Mouse (Mus musculus) hindbrain, embryonic 11.5 days (tissue): ENCODE measurements around the gene Il13ra1. TPM values are rescaled to one million over a fixed set of nuclear protein-coding genes. Genes with fewer than 3 reads are reported as not detected.

Source experiments
- ATAC-seq: fragments of 200-750 bp; cut with Nextera tagmentation; 2 replicates; pipeline ENCODE4 v1.8.0; 2017; ENCODE audit warnings: mild to moderate bottlenecking, moderate TSS enrichment, moderate library complexity; ENCODE audit not compliant: low FRiP score
- DNase-seq: peaks from one replicate; pipeline ENCODE4 v3.0.0-alpha.2; 2015; ENCODE audit warnings: low spot score
- H3K27ac ChIP-seq: fragments of 300-500 bp; sonication (generic); 2 replicates; pipeline ENCODE4 v1.5.1; 2014; ENCODE audit warnings: mild to moderate bottlenecking, low read depth, low read length
- H3K27me3 ChIP-seq: fragments of 300-500 bp; sonication (generic); 2 replicates; pipeline ENCODE4 v1.6.1; 2014; ENCODE audit warnings: mild to moderate bottlenecking, low read length, moderate library complexity, mixed read lengths; ENCODE audit not compliant: control insufficient read depth, insufficient read depth
- H3K36me3 ChIP-seq: fragments of 300-500 bp; sonication (generic); 2 replicates; pipeline ENCODE4 v1.6.1; 2014; ENCODE audit warnings: mild to moderate bottlenecking, low read length, moderate library complexity, mixed read lengths; ENCODE audit not compliant: control insufficient read depth, insufficient read depth
- H3K4me1 ChIP-seq: fragments of 300-500 bp; sonication (generic); replicated peaks from 2 replicates; pipeline ENCODE4 v1.6.1; 2014; ENCODE audit warnings: low read length, mixed read lengths; ENCODE audit not compliant: control insufficient read depth, insufficient read depth
- H3K4me2 ChIP-seq: fragments of 300-500 bp; sonication (generic); replicated peaks from 2 replicates; pipeline ENCODE4 v1.6.1; 2014; ENCODE audit warnings: mild to moderate bottlenecking, low read depth, low read length
- H3K4me3 ChIP-seq: fragments of 300-500 bp; sonication (generic); 2 replicates; pipeline ENCODE4 v1.5.1; 2014; ENCODE audit warnings: low read depth, low read length
- H3K9ac ChIP-seq: fragments of 300-500 bp; sonication (generic); 2 replicates; pipeline ENCODE4 v1.6.1; 2014; ENCODE audit warnings: low read depth, low read length
- H3K9me3 ChIP-seq: fragments of 300-500 bp; sonication (generic); 2 replicates; pipeline ENCODE4 v1.6.1; 2016; ENCODE audit warnings: low read length; ENCODE audit not compliant: control insufficient read depth
- WGBS: fragments of 180-500 bp; shearing (Covaris S2); extraction: QIAGEN DNeasy Blood & Tissue Kit; methylation state at CpG from one replicate; pipeline ENCODE4 v1.1.7; 2014; 5-methylcytosine and 5-hydroxymethylcytosine counted together
- polyA plus RNA-seq: library from polyadenylated mRNA; unstranded; fragments of >200 nt; fragmentation: Nextera tagmentation; extraction: Ambion mirVana; gene quantifications from 2 replicates; pipeline ENCODE4 v1.2.1, GENCODE M21; 2014

Il13ra1 gene
- polyA plus RNA-seq, 1 experiment from 2014 or later = 4.4 TPM

DNA sequence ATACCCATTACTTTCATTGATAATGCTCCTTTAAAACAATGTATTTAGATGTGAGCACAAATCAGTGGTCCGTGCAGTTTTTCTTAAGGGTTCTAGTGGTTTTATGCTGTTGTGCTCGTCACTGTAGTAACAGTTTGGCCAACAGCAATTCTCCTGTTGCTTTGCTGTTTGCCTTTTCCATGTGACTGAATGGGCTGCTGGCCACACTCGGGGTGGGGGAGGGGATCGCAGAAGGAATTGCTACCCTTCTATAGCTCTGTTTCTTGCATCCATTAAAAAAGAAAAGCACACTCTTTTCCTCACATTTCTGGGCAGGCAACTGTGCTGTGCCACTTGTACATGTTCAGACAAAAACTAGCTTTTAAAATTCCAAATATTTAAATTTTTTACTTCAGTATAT, 49.7 kb downstream of the Il13ra1 start:
- Histone ChIP-seq H3K27me3 (no peaks in the 10 kb centered on the region), H3K9ac (no peak overlapping the region), H3K4me1 (no peaks in the 10 kb centered on the region), H3K36me3 (no peaks in the 10 kb centered on the region), H3K4me3 (no peak overlapping the region), H3K9me3 (no peaks in the 10 kb centered on the region), H3K27ac (no peak overlapping the region), H3K4me2 (no peak overlapping the region)
- peak; percentile 23 for DNase-seq
- no peak for ATAC-seq
- WGBS = 32% methylated on average over 4 of the region's 4 CpGs

DNA sequence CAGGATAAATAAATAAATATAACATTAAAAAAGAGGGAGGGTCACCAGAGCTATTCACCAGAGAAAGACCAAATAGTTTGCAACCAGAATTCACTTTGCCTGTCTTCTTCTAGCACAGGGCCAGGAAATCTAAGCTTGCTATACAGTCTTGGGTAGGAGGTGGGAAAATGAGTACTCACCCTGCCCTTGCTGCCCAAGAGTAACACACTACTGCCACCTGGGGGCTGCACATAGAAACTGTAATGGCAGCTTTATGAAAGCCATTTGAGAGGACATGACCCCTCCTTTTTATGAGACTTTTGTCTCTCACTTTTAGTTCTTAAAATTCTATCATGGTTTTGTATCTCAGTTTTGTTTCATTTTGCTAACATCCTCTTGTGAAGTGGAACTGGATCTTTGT, 71.7 kb downstream of the Il13ra1 start:
- Histone ChIP-seq H3K36me3 (no peaks in the 10 kb centered on the region), H3K27ac (no peak overlapping the region), H3K9me3 (no peaks in the 10 kb centered on the region), H3K4me1 (no peaks in the 10 kb centered on the region), H3K27me3 (no peaks in the 10 kb centered on the region), H3K4me3 (no peak overlapping the region), H3K4me2 (no peak overlapping the region), H3K9ac (no peak overlapping the region)
- DNase-seq (peak; percentile 58), ATAC-seq (no peak)

- H3K9ac ChIP-seq = no peak overlapping the region
- H3K9me3 ChIP-seq = no peaks in the 10 kb centered on the region
- no peak overlapping the region for H3K27ac ChIP-seq
- H3K4me1 ChIP-seq = no peaks in the 10 kb centered on the region
- H3K36me3 ChIP-seq = no peaks in the 10 kb centered on the region
- DNase-seq (no peak), ATAC-seq (peak; percentile 35; the same call in 1 of the 2 replicates)
- H3K4me3 ChIP-seq = no peak overlapping the region
- 52% methylated on average over 5 of the region's 5 CpGs for WGBS
- no peak overlapping the region for H3K4me2 ChIP-seq
- no peaks in the 10 kb centered on the region for H3K27me3 ChIP-seq
These were observed 74.1 kb downstream of the Il13ra1 start for GRCm38 (mm10) chrX:36186036-36186435.

- H3K27me3 ChIP-seq = no peaks in the 10 kb centered on the region
- H3K9ac ChIP-seq = no peak overlapping the region
- WGBS = 37% methylated on average over 6 of the region's 6 CpGs
- DNase-seq (no peak), ATAC-seq (peak; percentile 71)
- H3K4me1 ChIP-seq = no peaks in the 10 kb centered on the region
- H3K4me3 ChIP-seq = no peak overlapping the region
- H3K4me2 ChIP-seq = no peak overlapping the region
- no peak overlapping the region for H3K27ac ChIP-seq
- H3K9me3 ChIP-seq = no peaks in the 10 kb centered on the region
- H3K36me3 ChIP-seq = no peaks in the 10 kb centered on the region
These were observed 74.5 kb downstream of the Il13ra1 start for GRCm38 (mm10) chrX:36186443-36186842.

DNA sequence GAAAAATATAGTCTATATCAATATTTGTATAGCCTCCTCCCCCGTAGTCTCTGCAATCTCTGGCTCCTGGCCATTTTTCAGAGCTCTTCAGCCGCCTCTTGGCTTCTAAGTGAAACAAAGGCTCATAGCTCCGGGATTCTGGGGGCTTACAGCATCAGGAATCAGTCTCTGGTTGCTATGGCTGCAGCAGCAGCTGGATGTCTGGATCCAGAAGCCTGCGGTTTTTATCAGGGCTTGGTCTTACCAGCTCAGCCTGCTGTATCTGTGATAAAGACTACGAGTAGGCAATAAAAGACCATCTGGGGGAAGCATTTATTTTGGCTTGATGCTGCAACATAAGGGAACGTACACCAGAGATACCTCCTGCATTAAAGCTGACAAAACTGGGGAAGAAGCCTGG, 82.0 kb downstream of the Il13ra1 start:
- 29% methylated on average over 6 of the region's 6 CpGs for WGBS
- Histone ChIP-seq H3K9ac (no peak overlapping the region), H3K4me2 (no peak overlapping the region), H3K4me3 (no peak overlapping the region), H3K36me3 (no peaks in the 10 kb centered on the region), H3K4me1 (peaks cover 3% of the 10 kb centered on the region; the same call in 1 of the 2 replicates), H3K27ac (no peak overlapping the region), H3K27me3 (no peaks in the 10 kb centered on the region), H3K9me3 (no peaks in the 10 kb centered on the region)
- DNase-seq (no peak), ATAC-seq (no peak)

- no peaks in the 10 kb centered on the region for H3K9me3 ChIP-seq
- 18% methylated on average over 26 of the region's 28 CpGs for WGBS
- H3K36me3 ChIP-seq = no peaks in the 10 kb centered on the region
- H3K9ac ChIP-seq = no peak within 1 kb of the TSS
- DNase-seq = peak; percentile 35
- peaks cover 3% of the 10 kb centered on the region; the same call in 1 of the 2 replicates for H3K4me1 ChIP-seq
- ATAC-seq = peak; percentile 57; the same call in 1 of the 2 replicates
- H3K4me3 ChIP-seq = peak within 1 kb of the TSS; percentile 26
- no peak within 1 kb of the TSS for H3K27ac ChIP-seq
- H3K27me3 ChIP-seq = no peaks in the 10 kb centered on the region
- H3K4me2 ChIP-seq = peak within 1 kb of the TSS; percentile 35
These were observed 84.0 kb downstream of the Il13ra1 start, which contains the start of gene Zcchc12 for GRCm38 (mm10) chrX:36195736-36196525. Gene Zcchc12 (plus strand): TSS chrX:36195904.

- Histone ChIP-seq H3K9me3 (no peaks in the 10 kb centered on the region), H3K4me3 (no peak overlapping the region), H3K36me3 (no peaks in the 10 kb centered on the region), H3K9ac (no peak overlapping the region), H3K27ac (no peak overlapping the region), H3K27me3 (no peaks in the 10 kb centered on the region), H3K4me2 (no peak overlapping the region), H3K4me1 (no peaks in the 10 kb centered on the region)
- no peak for ATAC-seq
- WGBS = 76% methylated on average over 2 of the region's 2 CpGs
- no peak for DNase-seq
These were observed 97.6 kb downstream of the Il13ra1 start for GRCm38 (mm10) chrX:36209554-36209953.

DNA sequence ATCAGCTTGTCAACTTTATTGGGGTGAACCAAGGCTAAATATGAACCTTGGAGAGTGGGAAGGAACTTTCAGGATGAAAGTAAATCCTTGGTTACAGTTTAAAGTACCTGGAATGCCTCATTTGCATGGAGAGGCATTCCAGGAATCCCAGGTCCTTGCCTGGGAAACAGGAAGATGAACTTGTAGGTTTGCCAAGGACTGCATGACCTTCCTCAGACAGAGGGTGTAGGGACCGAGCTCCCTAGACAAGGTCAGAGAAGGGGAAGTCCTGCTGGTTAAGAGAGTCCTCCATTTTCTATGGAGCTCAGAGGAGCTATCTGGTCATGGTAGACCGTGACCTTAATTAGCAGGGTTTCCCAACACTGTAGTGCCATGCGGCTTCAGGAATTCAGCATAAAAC, 99.3 kb downstream of the Il13ra1 start:
- Histone ChIP-seq H3K4me1 (no peaks in the 10 kb centered on the region), H3K27me3 (no peaks in the 10 kb centered on the region), H3K4me2 (no peak overlapping the region), H3K9me3 (no peaks in the 10 kb centered on the region), H3K9ac (no peak overlapping the region), H3K36me3 (no peaks in the 10 kb centered on the region), H3K4me3 (no peak overlapping the region), H3K27ac (no peak overlapping the region)
- 89% methylated on average over 3 of the region's 3 CpGs for WGBS
- no peak for ATAC-seq
- DNase-seq = no peak
